Mouse (Mus musculus): ENCODE measurements around the gene Fbxo8.

DNA sequence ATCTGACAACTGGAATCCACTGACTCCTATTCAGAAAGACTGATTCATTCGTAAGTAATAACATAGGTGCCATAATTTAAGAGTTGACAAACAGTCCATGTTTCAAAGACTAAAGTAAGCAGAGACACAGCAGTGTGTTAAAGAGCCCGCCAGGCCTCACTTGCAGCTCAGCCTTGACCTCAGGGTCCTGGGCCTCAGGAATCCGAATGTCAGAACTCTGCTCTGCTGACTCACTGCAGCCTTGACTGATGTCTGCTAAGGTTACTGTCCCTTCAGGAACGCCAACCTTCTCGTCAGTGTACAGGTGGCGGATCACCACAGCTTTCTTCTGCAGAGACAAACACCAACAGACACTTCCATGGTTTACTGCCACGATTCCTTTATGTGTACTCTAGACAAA lies 10.2 kb upstream of the Fbxo8 start:
- TF ChIP-seq CTCF (IDR thresholded peaks at IDR 0.05; ENCODE audit: low read depth, low read length): no peak
- no peak for TF ChIP-seq GATA1 (IDR thresholded peaks at IDR 0.05; ENCODE audit: borderline replicate concordance, low read length)
- no peak for TF ChIP-seq GATA2 (IDR thresholded peaks at IDR 0.05; ENCODE audit: borderline replicate concordance, low read depth, low read length)

All from G1E (cell line).